Mouse (Mus musculus): ENCODE results near the gene Lrp6.

Gene Lrp6

DNA sequence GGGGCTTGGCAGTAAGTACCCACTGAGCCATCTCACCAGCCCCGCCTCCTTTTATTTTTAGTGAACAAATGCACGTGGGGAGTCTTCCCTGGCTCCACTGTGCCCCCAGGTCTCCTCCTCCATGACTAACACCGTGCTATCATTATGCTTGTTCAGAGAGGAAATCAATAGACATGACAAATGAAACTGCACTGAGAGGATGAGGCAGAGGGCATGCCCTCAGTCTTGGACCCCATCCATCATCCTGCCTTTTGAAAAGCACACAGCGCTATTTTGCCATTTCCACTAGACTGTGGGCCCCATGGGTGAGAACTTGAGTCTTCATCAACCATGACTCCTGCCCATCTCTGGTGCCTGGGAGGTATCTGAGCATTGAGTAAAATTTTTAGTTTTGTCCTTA, 135.2 kb downstream of the Lrp6 start:
- DNase-seq = no peak

- peak; percentile 43 for DNase-seq
These were observed 136.5 kb downstream of the Lrp6 start for GRCm38 (mm10) chr6:134430161-134430799.

- DNase-seq = no peak
These were observed 138.3 kb downstream of the Lrp6 start for GRCm38 (mm10) chr6:134428455-134428854.

- no peak for DNase-seq
These were observed 139.6 kb downstream of the Lrp6 start for GRCm38 (mm10) chr6:134427165-134427564.

DNA sequence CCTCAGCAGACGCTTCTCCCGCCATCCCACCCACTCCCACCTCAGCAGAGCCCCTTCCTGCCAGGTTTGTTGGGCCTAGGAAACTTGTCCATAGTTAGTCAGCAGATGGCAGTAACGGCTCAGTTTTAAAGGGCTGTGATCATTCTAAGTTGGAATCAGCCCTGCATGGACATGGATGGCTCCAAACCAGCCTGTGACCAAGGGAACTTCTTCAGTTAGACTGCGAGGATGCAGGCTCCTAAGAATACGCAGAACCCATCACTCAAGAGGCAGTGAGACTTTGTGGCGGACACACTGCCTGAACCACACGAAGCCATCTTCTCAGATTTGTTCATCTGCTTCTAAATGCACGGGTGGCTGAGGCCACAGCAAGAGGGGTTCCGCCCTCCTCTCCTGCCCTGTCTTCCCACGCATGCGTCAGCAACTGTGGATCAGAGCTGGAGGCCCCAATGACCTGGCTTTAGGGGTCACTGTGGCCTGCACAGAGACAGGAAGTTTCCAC, 141.5 kb downstream of the Lrp6 start:
- DNase-seq = peak; percentile 83

GRCm38 (mm10) chr6:134421921-134422320, 144.8 kb downstream of the Lrp6 start:
- no peak for DNase-seq

- no peak for DNase-seq
These were observed 146.4 kb downstream of the Lrp6 start for GRCm38 (mm10) chr6:134420375-134420774.

DNA sequence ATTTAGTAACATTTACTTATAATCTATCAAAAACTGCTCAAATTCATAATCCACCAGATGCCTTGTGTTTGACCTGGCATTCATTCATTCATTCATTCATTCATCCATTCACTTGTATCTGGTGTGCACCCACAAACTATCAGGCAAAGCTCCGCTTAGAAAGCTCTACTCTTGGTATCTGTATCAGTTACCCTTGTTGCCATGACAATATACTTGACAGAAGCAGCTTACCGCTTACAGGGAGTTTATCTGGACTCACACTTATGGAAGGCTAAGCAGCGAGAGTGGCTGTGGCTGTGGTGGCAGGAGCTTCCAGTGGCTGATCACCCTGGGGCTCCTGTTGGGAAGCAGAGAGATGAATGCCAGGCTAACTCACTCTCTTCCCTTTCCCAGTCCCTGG, 148.9 kb downstream of the Lrp6 start:
- DNase-seq = no peak

DNA sequence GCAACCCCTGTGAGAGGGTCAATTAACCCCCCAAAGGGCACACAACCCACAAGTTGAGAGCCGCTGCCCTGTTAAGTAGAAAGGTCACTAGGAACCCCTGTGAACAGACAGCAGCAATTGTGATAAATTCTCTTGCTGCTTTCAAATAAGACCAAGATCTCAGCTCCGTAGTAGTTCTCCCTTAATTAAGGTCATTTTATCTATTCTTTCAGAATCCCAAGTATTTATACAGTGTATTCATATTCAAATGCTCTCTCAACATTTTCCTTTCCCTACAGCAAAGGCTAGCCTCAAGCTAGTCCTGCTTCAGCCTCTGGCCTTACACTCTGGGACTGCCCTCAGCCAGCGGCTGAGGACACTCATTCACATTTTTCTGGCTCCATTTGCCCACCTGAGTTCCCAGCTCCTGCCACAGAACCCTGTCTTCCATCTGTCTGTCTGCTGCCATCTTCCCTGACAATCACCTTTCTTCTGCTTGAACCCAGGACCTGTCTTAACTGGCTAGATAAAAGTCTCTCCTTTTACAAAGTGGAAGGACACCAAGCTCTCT, 150.1 kb downstream of the Lrp6 start:
- DNase-seq = no peak

- DNase-seq = no peak
These were observed 152.3 kb downstream of the Lrp6 start for GRCm38 (mm10) chr6:134414532-134414883.

- peak; percentile 56 for DNase-seq
These were observed 152.8 kb downstream of the Lrp6 start for GRCm38 (mm10) chr6:134413706-134414531.

GRCm38 (mm10) chr6:134407226-134407625, 159.5 kb downstream of the Lrp6 start:
- peak; percentile 34 for DNase-seq

DNA sequence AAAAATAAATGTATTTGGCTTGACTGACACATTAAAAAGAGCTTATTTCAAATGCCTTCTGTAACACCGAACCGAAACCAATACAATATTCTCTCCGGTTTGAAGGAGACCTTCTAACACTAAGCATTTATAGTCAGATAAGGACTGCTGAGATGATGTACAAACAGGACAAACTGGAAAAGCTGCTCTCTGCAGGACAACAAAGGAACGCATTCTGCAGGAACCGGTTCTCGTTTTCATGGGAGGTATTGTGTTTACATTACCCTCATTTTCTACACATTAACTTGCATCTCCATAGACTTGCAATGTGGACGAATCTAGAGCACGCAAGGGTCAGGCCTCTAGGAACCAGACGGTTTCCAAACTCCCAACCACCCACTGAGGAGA, 163.1 kb downstream of the Lrp6 start:
- no peak for DNase-seq

GRCm38 (mm10) chr6:134402914-134403683, 163.7 kb downstream of the Lrp6 start:
- peak; percentile 50 for DNase-seq
